11 mouse cellular contexts compared by ENCODE assay signal in the genomic region with DNA sequence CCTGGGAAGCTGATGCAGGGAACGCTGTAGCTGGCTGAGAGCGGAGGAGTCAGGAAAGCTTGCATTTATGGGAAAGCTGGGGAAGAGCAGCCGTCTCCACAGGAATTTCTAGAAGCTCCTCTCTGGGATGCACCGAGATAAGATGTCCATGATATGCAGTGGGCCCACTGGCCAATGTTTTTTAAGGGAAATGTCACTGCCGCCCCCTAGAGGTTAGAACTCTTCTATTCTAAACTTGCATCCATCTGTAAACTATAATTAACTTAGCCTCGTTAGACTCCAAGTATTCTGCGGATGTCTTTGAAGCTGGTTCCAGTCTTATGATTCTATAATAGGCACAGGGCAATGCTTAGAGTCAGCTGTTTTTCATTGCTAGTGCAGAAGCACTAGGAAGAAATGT. TPM values are rescaled to one million over a fixed set of nuclear protein-coding genes. Genes with fewer than 3 reads are reported as not detected.
DNase-seq lines count a peak whose midpoint lies in the region; ATAC-seq lines count a peak whose summit lies in the region.
"Had no signal": no experiment of that assay in that cellular context is flagged by ENCODE, and none has a peak within 500 bp of the region (broad histone marks: within the 10 kb centered on the region; RNA-seq: fewer than 3 reads in every experiment).

No protein-coding gene starts in this region.

- peaks cover 18% of the 10 kb centered on the region for H3K4me1 ChIP-seq in heart, embryonic 12.5 days (replicated peaks)
- H3K4me1 ChIP-seq in embryonic facial prominence, embryonic 14.5 days (ENCODE audit: control insufficient read depth, insufficient read depth, low read length), result no peaks in the 10 kb centered on the region

- peaks cover 68% of the 10 kb centered on the region for H3K36me3 ChIP-seq in heart, embryonic 12.5 days
- H3K36me3 ChIP-seq in embryonic facial prominence, embryonic 14.5 days (ENCODE audit: control insufficient read depth, insufficient read depth, low read length), result peaks cover 87% of the 10 kb centered on the region

- WGBS in heart, embryonic 12.5 days, result 64% methylated on average over 7 of the region's 7 CpGs
- 61% methylated on average over 7 of the region's 7 CpGs for WGBS in embryonic facial prominence, embryonic 14.5 days

- no peaks in the 10 kb centered on the region for H3K27me3 ChIP-seq in heart, embryonic 12.5 days (replicated peaks)
- no peaks in the 10 kb centered on the region for H3K27me3 ChIP-seq in embryonic facial prominence, embryonic 14.5 days (replicated peaks; ENCODE audit: control insufficient read depth, insufficient read depth, low read length)
- H3K27me3 ChIP-seq: embryonic facial prominence, embryonic 12.5 days; limb, embryonic 12.5 days had no signal

- H3K27ac ChIP-seq in heart, embryonic 12.5 days (ENCODE audit: poor library complexity, severe bottlenecking), result no peak overlapping the region
- H3K27ac ChIP-seq in embryonic facial prominence, embryonic 14.5 days (replicated peaks; ENCODE audit: low read depth, low read length), result no peak overlapping the region

- peak; percentile 32 to 58 for DNase-seq in heart, adult 18-20 months
- DNase-seq in lung, postnatal 14 days, result peak; percentile 26
- no peak for DNase-seq in lung, postnatal 25 days (ENCODE audit: low spot score)
- peak; percentile 82 for DNase-seq in embryonic facial prominence, embryonic 14.5 days (ENCODE audit: low spot score)
- peak; percentile 34 to 42 for DNase-seq in right cerebral cortex, postnatal 36 days (ENCODE audit: low spot score in 2 of 2)
- DNase-seq in thymus, postnatal 0 days (ENCODE audit: low spot score), result no peak
- no peak for DNase-seq in adrenal gland, postnatal 4 days (ENCODE audit: low spot score in 2 of 2)

- no peak overlapping the region for H3K9ac ChIP-seq in heart, embryonic 12.5 days
- no peak overlapping the region for H3K9ac ChIP-seq in embryonic facial prominence, embryonic 14.5 days (ENCODE audit: low read depth, low read length)
- H3K9ac ChIP-seq: embryonic facial prominence, embryonic 12.5 days; limb, embryonic 12.5 days had no signal

- no peaks in the 10 kb centered on the region for H3K9me3 ChIP-seq in heart, embryonic 12.5 days (replicated peaks)
- H3K9me3 ChIP-seq in embryonic facial prominence, embryonic 14.5 days (ENCODE audit: control insufficient read depth, low read length), result no peaks in the 10 kb centered on the region
- H3K9me3 ChIP-seq: embryonic facial prominence, embryonic 12.5 days; limb, embryonic 12.5 days had no signal

- no peak for ATAC-seq in heart, embryonic 12.5 days (ENCODE audit: insufficient number of reproducible peaks, low FRiP score)
- 0 out of 2 replicates have a peak, but pooled peaks have one; percentile 35 for ATAC-seq in embryonic facial prominence, embryonic 14.5 days (ENCODE audit: low read depth)

- H3K4me3 ChIP-seq in heart, embryonic 12.5 days, result no peak overlapping the region
- H3K4me3 ChIP-seq in embryonic facial prominence, embryonic 14.5 days (ENCODE audit: low read depth, low read length), result no peak overlapping the region
- H3K4me3 ChIP-seq: embryonic facial prominence, embryonic 12.5 days; limb, embryonic 12.5 days; myocyte had no signal

- no peak overlapping the region for H3K4me2 ChIP-seq in heart, embryonic 12.5 days
- no peak overlapping the region for H3K4me2 ChIP-seq in embryonic facial prominence, embryonic 14.5 days (ENCODE audit: low read depth, low read length)
- H3K4me2 ChIP-seq: embryonic facial prominence, embryonic 12.5 days; limb, embryonic 12.5 days had no signal

RNA-seq across cellular contexts. Expression of a gene that starts 43.2 kb away (rescaled TPM):
- total RNA-seq in heart, adult 18-20 months (2021), result 1 to 10 TPM in 1 of 2 experiments, under 1 TPM in 1; 0.89 to 1.4 TPM
- 2.8 and 3.1 TPM in 2 replicates for polyA plus RNA-seq in heart, embryonic 12.5 days (2016; fragmentation: Nextera tagmentation; extraction: Ambion mirVana)
- 21.6 and 26.0 TPM in 2 replicates for polyA plus RNA-seq in embryonic facial prominence, embryonic 14.5 days (2014; fragmentation: Nextera tagmentation; extraction: Ambion mirVana)
- polyA plus RNA-seq in thymus, postnatal 0 days (2015; fragmentation: Nextera tagmentation; extraction: Ambion mirVana), result 0.62 and 0.65 TPM in 2 replicates
- total RNA-seq in adrenal gland, postnatal 4 days (2021), result 1 to 10 TPM; 1.7 to 1.8 TPM
- polyA plus RNA-seq: myocyte had no signal

Comparison
In these comparisons a context has a peak if more than half of its experiments do, and no peak if none do; other contexts are left out.
1. DNase-seq: peak in heart, adult 18-20 months (2 of 2), lung, postnatal 14 days (single experiment), embryonic facial prominence, embryonic 14.5 days (single experiment) and right cerebral cortex, postnatal 36 days (2 of 2); none in lung, postnatal 25 days (single experiment), thymus, postnatal 0 days (single experiment) and adrenal gland, postnatal 4 days (0 of 2).